Mouse (Mus musculus): ENCODE measurements around the gene Slc9a9.

GRCm38 (mm10) chr9:94670704-94671103 lies 995 bp downstream of the Slc9a9 start:
- TF ChIP-seq CTCF (IDR thresholded peaks at IDR 0.05; ENCODE audit: control insufficient read depth, insufficient read depth, low read length), result no peak
- no peak for TF ChIP-seq POLR2A (IDR thresholded peaks at IDR 0.05; ENCODE audit: borderline replicate concordance, control insufficient read depth, low read depth, low read length)

All from bone marrow, adult 2 months (tissue).